Comparison of ENCODE assay signal across 9 mouse cellular contexts in the genomic region with DNA sequence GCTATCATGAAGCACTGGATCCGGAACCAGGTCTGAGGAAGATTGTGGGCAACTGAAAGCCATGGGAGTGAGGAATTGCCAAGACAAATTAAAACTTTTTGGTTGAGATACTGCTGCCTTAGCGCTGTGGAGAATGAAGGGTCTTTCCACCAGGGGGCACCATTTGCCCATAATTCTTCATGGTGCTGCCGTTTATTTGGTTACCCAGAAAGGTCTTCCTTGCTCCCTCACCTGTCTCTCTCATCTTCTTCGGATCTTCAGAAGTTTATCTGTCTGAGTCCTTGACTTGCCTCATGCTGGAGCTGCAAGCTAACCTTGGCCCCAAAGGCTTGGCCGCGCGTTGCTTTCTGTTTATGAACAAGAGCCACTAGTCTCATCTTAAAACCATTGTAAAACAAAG. TPM values are rescaled to one million over a fixed set of nuclear protein-coding genes. Genes with fewer than 3 reads are reported as not detected.
DNase-seq lines count a peak whose midpoint lies in the region; ATAC-seq and TF ChIP-seq lines count a peak whose summit lies in the region.
"Had no signal": no experiment of that assay in that cellular context is flagged by ENCODE, and none has a peak within 500 bp of the region (broad histone marks: within the 10 kb centered on the region; RNA-seq: fewer than 3 reads in every experiment).

No protein-coding gene starts in this region.

- no peak overlapping the region for H3K4me2 ChIP-seq in kidney, embryonic 15.5 days
- no peak overlapping the region for H3K4me2 ChIP-seq in kidney, postnatal 0 days (ENCODE audit: low read length)

- DNase-seq in kidney, adult 2 months, result peak; percentile 25
- peak; percentile 47 for DNase-seq in ES-CJ7 (ENCODE audit: low read depth, low spot score)
- peak; percentile 43 for DNase-seq in adrenal gland, postnatal 25 days
- DNase-seq in kidney, postnatal 0 days (ENCODE audit: low spot score), result peak; percentile 11
- DNase-seq in natural killer cell, adult 2 months (ENCODE audit: low spot score in 2 of 2), result peak; percentile 59 to 66
- no peak for DNase-seq in urinary bladder, postnatal 10 days (ENCODE audit: low spot score)
- DNase-seq in layer of hippocampus, postnatal 36 days, result no peak

- H3K4me1 ChIP-seq in kidney, adult 2 months (ENCODE audit: control insufficient read depth, insufficient read depth, low read length), result no peaks in the 10 kb centered on the region
- H3K4me1 ChIP-seq in kidney, embryonic 15.5 days, result no peaks in the 10 kb centered on the region
- H3K4me1 ChIP-seq in kidney, postnatal 0 days (replicated peaks; ENCODE audit: insufficient read depth, low read length), result no peaks in the 10 kb centered on the region

- TF ChIP-seq POLR2A in kidney, adult 2 months (IDR thresholded peaks at IDR 0.05; ENCODE audit: low read depth, low read length), result no peak

- H3K36me3 ChIP-seq in kidney, adult 2 months (ENCODE audit: control insufficient read depth, insufficient read depth, low read length), result no peaks in the 10 kb centered on the region
- no peaks in the 10 kb centered on the region for H3K36me3 ChIP-seq in kidney, embryonic 15.5 days
- no peaks in the 10 kb centered on the region for H3K36me3 ChIP-seq in kidney, postnatal 0 days (ENCODE audit: insufficient read depth, low read length)

- 39% methylated on average over 7 of the region's 7 CpGs for WGBS in kidney, adult 2 months
- 38% methylated on average over 7 of the region's 7 CpGs for WGBS in kidney, embryonic 15.5 days
- WGBS in kidney, postnatal 0 days, result 39% methylated on average over 7 of the region's 7 CpGs

- no peak overlapping the region for H3K9ac ChIP-seq in kidney, embryonic 15.5 days
- H3K9ac ChIP-seq in kidney, postnatal 0 days (ENCODE audit: low read depth, low read length), result no peak overlapping the region

- no peak for ATAC-seq in kidney, embryonic 15.5 days (replicated peaks; ENCODE audit: low FRiP score)
- no peak for ATAC-seq in kidney, postnatal 0 days (replicated peaks; ENCODE audit: low FRiP score, low read depth)

- peak; percentile 63 for TF ChIP-seq CTCF in kidney, adult 2 months (conservative IDR thresholded peaks at IDR 0.05; ENCODE audit: insufficient read depth, insufficient read length, low read depth, low read length)
- TF ChIP-seq CTCF in kidney, postnatal 0 days (IDR thresholded peaks at IDR 0.05; ENCODE audit: low read depth), result peak; percentile 68

- H3K9me3 ChIP-seq in kidney, embryonic 15.5 days (replicated peaks), result no peaks in the 10 kb centered on the region
- no peaks in the 10 kb centered on the region for H3K9me3 ChIP-seq in kidney, postnatal 0 days (replicated peaks; ENCODE audit: low read length)

- H3K27ac ChIP-seq in kidney, adult 2 months (ENCODE audit: insufficient read depth, low read depth, low read length), result no peak overlapping the region
- no peak overlapping the region for H3K27ac ChIP-seq in kidney, embryonic 15.5 days
- no peak overlapping the region for H3K27ac ChIP-seq in kidney, postnatal 0 days

- no peak overlapping the region for H3K4me3 ChIP-seq in kidney, adult 2 months (ENCODE audit: insufficient read depth, low read depth, low read length)
- no peak overlapping the region for H3K4me3 ChIP-seq in kidney, embryonic 15.5 days (replicated peaks)
- no peak overlapping the region for H3K4me3 ChIP-seq in kidney, postnatal 0 days (replicated peaks; ENCODE audit: low read depth, low read length)

- H3K27me3 ChIP-seq in kidney, adult 2 months (replicated peaks; ENCODE audit: control insufficient read depth, insufficient read depth, low read length), result no peaks in the 10 kb centered on the region
- H3K27me3 ChIP-seq in kidney, embryonic 15.5 days, result no peaks in the 10 kb centered on the region
- no peaks in the 10 kb centered on the region for H3K27me3 ChIP-seq in kidney, postnatal 0 days (ENCODE audit: insufficient read depth, low read length)

RNA-seq across cellular contexts. Expression of gene Moxd2, which starts 6.3 kb away (rescaled TPM):
- not detected in 2 replicates for polyA plus RNA-seq in kidney, adult 2 months (2012; rRNA removed)
- polyA plus RNA-seq in kidney, embryonic 15.5 days (2015; fragmentation: Nextera tagmentation; extraction: Ambion mirVana), result not detected in 2 replicates
- total RNA-seq in adrenal gland, postnatal 25 days (2021), result not detected in 2 replicates
- polyA plus RNA-seq in kidney, postnatal 0 days (2015; fragmentation: Nextera tagmentation; extraction: Ambion mirVana), result not detected in 2 replicates
- not detected for total RNA-seq in layer of hippocampus, postnatal 36 days (2021)
- polyA plus RNA-seq: frontal cortex, adult 2 months had no signal

RNA-seq across cellular contexts. Expression of gene Prss58, which starts 6.6 kb away (rescaled TPM):
- not detected in 2 replicates for polyA plus RNA-seq in kidney, adult 2 months (2012; rRNA removed)
- polyA plus RNA-seq in kidney, embryonic 15.5 days (2015; fragmentation: Nextera tagmentation; extraction: Ambion mirVana), result not detected in 2 replicates
- not detected in 2 replicates for total RNA-seq in adrenal gland, postnatal 25 days (2021)
- polyA plus RNA-seq in kidney, postnatal 0 days (2015; fragmentation: Nextera tagmentation; extraction: Ambion mirVana), result not detected in 2 replicates
- total RNA-seq in layer of hippocampus, postnatal 36 days (2021), result not detected
- polyA plus RNA-seq: frontal cortex, adult 2 months had no signal

RNA-seq across cellular contexts. Expression of gene 1700074P13Rik, which starts 46.8 kb away (rescaled TPM):
- polyA plus RNA-seq in kidney, adult 2 months (2012; rRNA removed), result 0.05 TPM in 1 of 2 replicates, not detected in the other
- not detected in 2 replicates for polyA plus RNA-seq in kidney, embryonic 15.5 days (2015; fragmentation: Nextera tagmentation; extraction: Ambion mirVana)
- total RNA-seq in adrenal gland, postnatal 25 days (2021), result not detected in 2 replicates
- polyA plus RNA-seq in kidney, postnatal 0 days (2015; fragmentation: Nextera tagmentation; extraction: Ambion mirVana), result not detected in 2 replicates
- not detected for total RNA-seq in layer of hippocampus, postnatal 36 days (2021)
- polyA plus RNA-seq: frontal cortex, adult 2 months had no signal

RNA-seq across cellular contexts. Expression of gene Gm4744, which starts 58.1 kb away (rescaled TPM):
- polyA plus RNA-seq in kidney, adult 2 months (2012; rRNA removed), result not detected in 2 replicates
- polyA plus RNA-seq in kidney, embryonic 15.5 days (2015; fragmentation: Nextera tagmentation; extraction: Ambion mirVana), result not detected in 2 replicates
- not detected in 2 replicates for total RNA-seq in adrenal gland, postnatal 25 days (2021)
- polyA plus RNA-seq in kidney, postnatal 0 days (2015; fragmentation: Nextera tagmentation; extraction: Ambion mirVana), result not detected in 2 replicates
- not detected for total RNA-seq in layer of hippocampus, postnatal 36 days (2021)
- polyA plus RNA-seq: frontal cortex, adult 2 months had no signal

Comparison
In these comparisons a context has a peak if more than half of its experiments do, and no peak if none do; other contexts are left out.
1. DNase-seq: peak in kidney, adult 2 months (single experiment), ES-CJ7 (single experiment), adrenal gland, postnatal 25 days (single experiment), kidney, postnatal 0 days (single experiment) and natural killer cell, adult 2 months (2 of 2); none in urinary bladder, postnatal 10 days (single experiment) and layer of hippocampus, postnatal 36 days (0 of 2).